Mouse (Mus musculus): ENCODE results near the gene Fancf. TPM values are rescaled to one million over a fixed set of nuclear protein-coding genes. Genes with fewer than 3 reads are reported as not detected.

Gene Fancf
- total RNA-seq (2017), result 2.1 and 4.1 TPM in 2 replicates

DNA sequence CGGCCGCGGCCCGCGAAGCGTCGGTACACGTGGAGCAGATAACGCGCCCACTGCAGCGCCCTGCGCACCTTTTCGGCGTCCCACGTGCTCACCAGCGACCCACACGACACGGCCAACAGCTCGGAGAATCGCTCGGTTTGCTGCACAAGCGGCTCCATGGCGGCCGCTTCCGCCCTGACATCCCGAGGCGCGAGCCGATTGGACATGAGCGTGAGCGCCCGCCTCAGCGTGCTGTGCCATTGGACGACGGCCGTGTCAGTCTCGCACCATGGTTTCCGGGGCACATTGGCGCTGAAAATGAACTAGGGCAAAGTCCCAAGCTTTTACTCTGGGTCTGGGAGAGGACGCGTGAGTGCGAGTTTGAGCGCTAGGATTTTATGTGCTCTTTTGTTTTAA lies at the start of gene Fancf:
Fancf (minus strand) TSS at position 171 of the 396 bp plus-strand sequence.
- ATAC-seq (ENCODE audit: extremely low read depth, insufficient number of reproducible peaks, low FRiP score, poor library complexity, severe bottlenecking), result peak; percentile 99

DNA sequence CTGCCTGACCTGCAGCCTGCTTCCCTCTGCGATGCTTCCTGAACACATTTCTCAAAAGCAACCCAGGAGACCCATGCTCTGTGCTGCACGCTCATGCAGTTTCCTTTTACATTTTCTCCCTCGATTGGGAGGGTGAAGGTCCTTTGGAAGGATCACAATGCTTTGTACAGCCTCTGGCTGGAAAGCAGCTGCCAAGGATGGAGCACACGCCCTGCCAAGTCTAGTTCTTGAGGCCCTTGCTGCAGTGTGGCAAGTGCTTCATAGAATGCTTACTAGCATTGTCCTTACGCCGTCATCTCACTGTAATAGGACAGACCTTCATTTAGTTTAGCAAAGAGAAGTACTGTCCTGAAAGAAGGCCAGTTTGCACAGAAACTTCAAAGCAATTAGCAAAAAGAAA lies 37.0 kb upstream of the Fancf start:
- ATAC-seq (ENCODE audit: extremely low read depth, insufficient number of reproducible peaks, low FRiP score, poor library complexity, severe bottlenecking), result no peak

DNA sequence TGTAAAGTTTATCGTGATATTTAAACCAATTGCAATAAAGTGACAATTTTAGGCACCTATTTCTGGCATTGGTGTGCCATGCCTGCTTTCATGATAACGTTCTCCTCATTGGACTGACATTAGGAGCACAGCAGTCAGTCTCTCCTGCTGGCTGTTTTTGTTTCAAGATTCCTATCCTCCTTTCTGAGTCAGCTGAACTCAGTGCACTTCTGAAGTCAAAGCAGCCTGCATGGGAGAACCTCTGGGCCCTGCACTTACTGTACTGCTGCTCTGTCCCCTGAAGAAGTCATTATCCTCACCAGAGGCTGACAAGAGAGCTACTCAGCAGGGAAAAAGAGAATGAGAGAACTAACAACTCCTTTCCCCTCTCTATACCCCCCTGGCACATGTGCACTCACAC lies 32.9 kb upstream of the Fancf start:
- ATAC-seq (ENCODE audit: extremely low read depth, insufficient number of reproducible peaks, low FRiP score, poor library complexity, severe bottlenecking), result no peak

DNA sequence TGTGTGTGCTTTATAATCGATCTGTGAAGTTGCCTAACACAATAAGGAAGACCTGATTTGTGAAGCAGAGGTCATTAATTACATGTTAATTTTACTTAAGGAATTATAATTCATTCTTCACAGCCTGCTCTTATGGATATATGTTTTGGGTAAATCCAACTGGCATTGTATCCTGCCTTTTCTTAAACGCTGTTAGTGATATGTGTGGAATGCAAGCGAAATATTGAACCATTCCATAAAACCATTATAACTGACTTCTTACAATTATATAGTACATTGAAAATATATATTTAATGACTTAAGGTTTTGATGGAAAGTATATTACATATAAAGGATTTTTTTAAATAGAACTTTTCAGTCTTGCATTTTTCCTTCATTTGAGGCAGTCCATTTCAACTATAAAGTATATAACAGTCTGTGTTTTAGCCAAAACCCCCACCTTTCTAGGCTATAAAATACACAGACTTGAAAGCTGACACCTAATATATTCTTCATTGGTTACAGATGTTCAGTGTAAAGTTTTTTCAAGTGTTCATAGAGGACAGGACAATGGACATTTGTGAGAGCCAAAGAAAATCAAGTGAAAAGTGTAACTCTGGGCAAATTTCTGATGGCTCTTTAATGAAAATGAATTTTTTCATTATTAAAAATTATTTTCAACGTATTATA lies 32.2 kb upstream of the Fancf start:
- ATAC-seq (ENCODE audit: extremely low read depth, insufficient number of reproducible peaks, low FRiP score, poor library complexity, severe bottlenecking), result no peak

DNA sequence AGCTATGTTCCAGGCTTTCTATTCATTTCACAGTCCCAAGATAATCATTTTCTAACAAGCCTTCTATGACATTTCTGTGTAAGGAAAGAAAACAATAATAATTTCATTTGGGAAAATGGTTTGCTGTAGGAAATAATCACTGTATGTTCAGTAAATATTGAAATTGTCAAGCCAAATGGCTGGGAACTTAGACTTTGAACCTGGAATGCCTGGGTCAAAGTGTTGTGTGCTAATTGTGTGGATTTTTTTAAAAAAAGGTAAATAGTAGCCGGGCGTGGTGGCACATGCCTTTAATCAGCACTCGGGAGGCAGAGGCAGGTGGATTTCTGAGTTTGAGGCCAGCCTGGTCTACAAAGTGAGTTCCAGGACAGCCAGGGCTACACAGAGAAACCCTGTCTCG lies 30.9 kb upstream of the Fancf start:
- no peak for ATAC-seq (ENCODE audit: extremely low read depth, insufficient number of reproducible peaks, low FRiP score, poor library complexity, severe bottlenecking)

DNA sequence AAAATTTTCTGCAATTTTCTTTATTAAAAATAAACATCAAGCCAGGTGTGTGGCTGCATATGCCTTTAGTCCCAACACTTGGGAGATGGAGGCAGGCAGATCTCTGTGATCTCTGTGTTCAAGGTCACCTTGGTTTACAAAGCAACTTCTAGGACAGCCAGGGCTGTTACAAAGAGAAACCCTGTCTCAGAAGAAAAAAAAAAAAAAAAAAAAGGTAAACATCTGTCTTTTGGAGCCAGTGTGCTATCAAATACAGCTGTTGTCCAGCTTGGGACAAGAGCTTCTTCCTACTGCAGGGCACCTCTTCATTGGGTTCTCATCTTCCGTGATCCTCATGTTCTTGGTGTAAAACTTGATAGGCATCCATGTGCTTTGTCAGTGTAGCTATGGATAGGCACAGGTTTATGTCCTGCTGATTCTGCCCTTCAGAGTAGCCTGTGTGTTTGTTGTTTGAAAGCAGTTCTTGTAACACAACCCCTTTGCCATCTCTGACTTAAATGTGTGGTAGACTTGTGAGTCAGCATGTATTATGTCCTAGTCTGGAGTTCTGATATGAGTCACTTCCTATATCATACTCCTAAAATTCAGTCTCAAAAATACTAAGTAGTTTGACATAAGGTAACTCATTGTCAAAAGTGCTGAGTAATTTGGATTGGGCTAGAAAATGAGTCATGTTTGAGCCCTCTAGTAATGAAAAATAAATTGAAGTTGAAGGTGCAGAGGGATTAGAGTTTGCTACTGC lies 30.3 kb upstream of the Fancf start:
- ATAC-seq (ENCODE audit: extremely low read depth, insufficient number of reproducible peaks, low FRiP score, poor library complexity, severe bottlenecking), result no peak

DNA sequence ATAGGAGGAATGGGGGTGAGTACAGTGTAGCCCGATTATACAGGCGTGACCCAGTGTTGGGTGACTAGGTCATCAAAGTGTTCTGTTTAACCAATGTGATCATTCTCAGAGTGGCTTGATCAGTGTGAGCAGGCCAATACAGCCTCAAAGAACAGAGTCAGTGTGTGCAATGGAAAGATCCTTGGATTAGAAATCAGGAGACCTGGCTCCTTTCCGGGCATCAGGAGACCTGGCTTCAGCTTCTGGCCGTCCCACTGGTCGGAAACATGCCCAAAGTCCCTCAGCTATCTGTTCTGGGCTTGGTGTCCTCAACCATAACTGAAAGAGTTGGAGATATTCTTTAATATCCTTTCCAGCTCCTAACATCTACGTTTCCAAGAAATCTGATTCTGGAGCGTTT lies 27.5 kb upstream of the Fancf start:
- no peak for ATAC-seq (ENCODE audit: extremely low read depth, insufficient number of reproducible peaks, low FRiP score, poor library complexity, severe bottlenecking)

DNA sequence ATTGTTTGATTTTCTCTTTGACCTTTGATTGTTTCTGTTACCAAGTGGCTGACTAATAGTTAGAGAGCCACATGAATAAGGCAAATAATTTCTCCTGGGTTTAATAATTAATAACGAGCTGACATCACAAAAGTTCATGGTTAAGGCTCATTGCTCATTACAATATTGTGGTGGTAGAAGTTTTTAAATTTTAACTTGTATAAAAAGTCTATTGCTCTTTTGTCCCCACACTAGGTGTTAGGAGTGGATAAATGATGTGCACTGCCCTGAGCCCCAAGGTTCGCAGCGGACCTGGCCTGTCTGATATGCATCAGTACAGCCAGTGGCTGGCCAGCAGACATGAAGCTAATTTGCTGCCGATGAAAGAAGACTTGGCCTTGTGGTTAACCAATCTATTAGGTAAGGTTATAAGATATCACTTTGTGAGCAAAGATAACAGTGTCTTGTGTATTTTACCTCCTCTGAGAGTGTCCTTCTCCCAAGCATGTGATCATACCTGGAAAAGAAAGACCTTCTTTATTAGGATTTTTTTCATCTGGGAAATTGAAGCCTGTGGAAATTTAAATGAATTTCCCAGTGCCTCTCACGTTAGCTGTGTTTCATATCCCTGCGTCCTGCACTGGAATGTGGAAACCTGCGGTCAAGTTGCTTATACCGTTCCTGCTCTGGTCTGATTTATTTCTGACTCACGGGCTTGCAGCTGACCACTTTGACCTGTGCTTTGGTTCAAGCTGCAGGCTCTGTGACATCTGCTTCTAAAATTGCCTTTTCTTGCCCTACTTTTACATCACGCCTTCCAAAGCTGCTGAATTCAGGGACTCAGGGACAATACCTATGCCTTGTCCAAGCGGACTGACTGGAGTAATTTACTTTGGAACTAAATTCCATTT lies 25.9 kb upstream of the Fancf start:
- no peak for ATAC-seq (ENCODE audit: extremely low read depth, insufficient number of reproducible peaks, low FRiP score, poor library complexity, severe bottlenecking)

DNA sequence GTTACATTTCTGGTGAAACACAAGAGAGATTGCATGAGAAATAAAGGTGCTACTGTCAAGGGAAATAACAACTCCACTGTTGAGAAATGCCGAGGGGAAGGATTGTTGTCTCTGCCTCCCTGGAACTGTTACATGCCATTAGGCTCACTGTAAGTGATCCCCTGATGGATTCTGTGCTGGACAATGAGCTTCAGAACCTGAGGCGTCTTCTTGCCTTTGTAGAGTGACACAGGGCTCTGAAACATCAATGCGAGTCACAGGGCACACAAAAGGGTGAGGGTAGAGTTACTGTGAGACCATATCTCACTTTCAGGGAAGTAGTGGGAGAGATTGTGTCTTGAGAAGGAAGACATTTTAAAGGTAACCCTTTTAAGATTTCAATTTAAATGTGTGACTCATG lies 23.3 kb upstream of the Fancf start:
- ATAC-seq (ENCODE audit: extremely low read depth, insufficient number of reproducible peaks, low FRiP score, poor library complexity, severe bottlenecking), result no peak

DNA sequence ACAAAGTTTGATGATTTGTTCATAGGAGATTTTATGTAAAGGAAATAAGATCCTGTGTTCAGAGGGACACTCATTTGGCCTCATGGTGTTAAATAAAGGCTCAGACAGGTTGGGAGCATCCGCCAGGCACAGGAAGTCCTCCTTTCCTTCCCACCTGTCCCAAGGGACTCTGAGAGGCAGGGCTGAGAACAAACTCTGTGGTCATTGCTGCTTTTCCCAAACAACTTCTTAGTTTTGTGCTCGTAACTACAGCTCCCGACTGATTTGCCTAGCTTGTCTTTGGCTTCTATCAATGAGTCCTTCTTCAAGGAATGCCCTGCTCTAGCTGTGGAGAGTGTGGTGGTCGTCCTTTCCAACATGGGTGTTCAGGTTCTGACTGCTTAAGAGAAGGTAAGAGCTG lies 18.1 kb upstream of the Fancf start:
- no peak for ATAC-seq (ENCODE audit: extremely low read depth, insufficient number of reproducible peaks, low FRiP score, poor library complexity, severe bottlenecking)

DNA sequence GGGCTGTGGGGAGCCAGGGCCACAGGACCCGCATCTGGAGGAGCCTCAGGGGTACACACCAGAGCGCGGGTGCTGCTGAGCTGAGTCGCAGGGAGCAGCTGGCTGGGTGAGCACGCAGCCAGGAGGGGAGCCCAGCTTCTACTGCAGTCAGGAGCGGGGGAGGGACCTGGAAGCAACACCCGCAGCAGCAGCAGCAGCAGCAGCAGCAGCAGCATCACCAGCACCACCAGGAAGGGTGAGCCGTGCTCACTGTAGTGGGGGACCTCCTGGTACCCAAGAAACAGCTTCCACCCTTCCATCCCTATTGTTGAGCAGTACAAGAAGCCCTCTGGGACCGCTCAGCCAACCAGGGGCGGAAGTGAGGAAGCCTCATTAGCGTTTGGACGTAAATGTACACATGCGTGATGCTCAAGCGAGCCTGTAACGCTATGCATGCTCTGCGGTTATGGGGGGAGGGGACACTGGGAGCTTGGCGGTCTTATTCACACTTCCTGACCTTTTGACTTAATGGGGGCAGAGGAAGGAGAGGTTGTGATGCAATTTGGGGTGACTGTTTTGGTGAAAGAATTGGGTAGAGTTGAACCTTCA lies 17.2 kb upstream of the Fancf start:
- peak; percentile 71; the same call in 1 of the 2 replicates for ATAC-seq (ENCODE audit: extremely low read depth, insufficient number of reproducible peaks, low FRiP score, poor library complexity, severe bottlenecking)

DNA sequence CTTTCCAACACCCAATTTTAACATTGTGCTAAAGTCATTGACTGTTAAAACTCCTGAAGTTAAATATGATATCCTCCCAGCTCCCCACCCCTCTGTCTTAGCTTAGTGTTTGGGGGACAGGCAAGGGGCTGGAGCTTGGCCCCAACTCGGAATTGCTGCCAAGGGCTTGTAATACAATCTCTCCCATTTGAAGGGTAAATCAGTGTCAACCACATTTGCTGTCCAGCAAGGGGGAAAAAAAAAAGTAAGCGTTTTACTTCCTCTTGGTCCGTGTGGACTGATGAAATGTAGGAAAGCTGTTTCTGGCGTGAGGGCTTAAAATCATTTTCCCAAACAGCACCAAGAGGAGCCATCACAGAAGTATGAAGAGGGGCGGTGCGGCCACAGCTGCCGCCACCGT lies 16.7 kb upstream of the Fancf start:
- ATAC-seq (ENCODE audit: extremely low read depth, insufficient number of reproducible peaks, low FRiP score, poor library complexity, severe bottlenecking), result no peak

DNA sequence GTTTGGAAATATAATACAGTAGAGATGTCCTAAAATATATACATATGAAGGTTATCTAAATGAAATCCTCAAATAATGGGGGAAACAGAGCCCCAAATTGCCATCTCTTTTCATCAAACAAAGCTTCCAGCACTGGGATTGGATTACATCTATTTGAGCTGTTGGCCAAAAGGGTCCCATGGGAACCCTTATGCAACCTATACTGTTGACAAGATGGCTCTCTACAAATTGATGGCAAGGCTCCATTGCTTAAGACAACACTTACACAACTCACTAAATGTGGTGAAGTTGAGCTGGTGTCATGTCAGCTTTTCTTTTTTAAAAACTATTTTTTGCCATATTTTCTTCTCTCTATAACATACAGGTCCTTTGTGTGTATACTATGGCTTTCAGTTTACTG lies 14.2 kb upstream of the Fancf start:
- ATAC-seq (ENCODE audit: extremely low read depth, insufficient number of reproducible peaks, low FRiP score, poor library complexity, severe bottlenecking), result no peak

DNA sequence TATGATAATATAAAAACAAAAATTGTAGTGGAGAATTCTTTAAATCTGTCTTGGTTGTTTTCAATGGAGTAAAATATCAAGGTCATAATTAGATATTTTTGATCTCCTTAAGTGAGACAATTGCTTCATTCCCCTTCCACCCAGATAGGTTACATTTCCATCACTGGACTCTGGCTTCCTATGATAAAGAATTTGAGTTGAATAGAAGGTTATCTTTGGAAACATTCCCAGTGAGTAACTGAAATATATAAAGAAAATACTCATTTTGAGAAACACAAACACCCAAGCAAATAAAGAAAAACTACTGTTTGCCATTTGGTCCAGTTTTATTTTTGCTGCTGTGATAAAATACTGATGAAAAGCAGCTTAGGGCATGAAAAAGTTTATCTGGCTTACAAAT lies 10.5 kb upstream of the Fancf start:
- no peak for ATAC-seq (ENCODE audit: extremely low read depth, insufficient number of reproducible peaks, low FRiP score, poor library complexity, severe bottlenecking)

DNA sequence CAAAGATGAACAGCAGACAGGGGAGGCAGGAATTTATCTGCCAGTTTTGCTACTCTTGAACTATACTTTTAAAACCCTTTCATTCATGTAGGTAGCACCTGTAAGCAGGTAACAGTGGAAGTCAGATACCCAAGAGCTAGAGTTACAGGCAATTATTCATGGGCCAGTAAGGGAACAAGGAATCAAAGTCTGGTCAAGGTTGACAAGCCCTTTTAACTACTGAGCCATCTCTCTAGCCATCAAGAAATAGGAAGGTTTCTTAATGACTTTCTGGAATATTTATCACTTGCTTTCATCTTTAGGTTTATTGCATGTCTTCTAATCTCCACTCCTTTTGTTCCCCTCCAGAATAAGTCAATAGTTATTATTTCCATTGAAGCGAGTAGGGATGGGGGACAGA lies 10.0 kb upstream of the Fancf start:
- no peak for ATAC-seq (ENCODE audit: extremely low read depth, insufficient number of reproducible peaks, low FRiP score, poor library complexity, severe bottlenecking)

DNA sequence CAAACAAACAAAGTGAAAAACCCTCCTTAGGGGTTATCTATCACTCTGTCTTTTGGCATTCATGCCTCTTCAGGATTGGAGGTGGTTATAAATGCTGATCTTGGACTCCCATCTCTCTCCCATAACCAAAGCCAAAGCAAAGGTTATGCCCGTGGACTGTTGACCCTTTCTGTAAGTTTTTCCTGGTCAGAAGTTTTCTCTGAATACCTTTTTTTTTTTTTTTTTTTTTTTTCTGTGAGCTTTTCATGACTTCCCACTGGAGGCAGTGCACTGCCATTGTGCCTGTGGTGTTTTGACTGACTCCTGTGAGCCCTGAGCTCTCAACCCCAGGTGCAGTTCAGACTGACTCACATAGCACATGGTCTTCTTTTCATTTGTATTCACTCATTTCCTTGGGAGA lies 5.9 kb upstream of the Fancf start:
- no peak for ATAC-seq (ENCODE audit: extremely low read depth, insufficient number of reproducible peaks, low FRiP score, poor library complexity, severe bottlenecking)

DNA sequence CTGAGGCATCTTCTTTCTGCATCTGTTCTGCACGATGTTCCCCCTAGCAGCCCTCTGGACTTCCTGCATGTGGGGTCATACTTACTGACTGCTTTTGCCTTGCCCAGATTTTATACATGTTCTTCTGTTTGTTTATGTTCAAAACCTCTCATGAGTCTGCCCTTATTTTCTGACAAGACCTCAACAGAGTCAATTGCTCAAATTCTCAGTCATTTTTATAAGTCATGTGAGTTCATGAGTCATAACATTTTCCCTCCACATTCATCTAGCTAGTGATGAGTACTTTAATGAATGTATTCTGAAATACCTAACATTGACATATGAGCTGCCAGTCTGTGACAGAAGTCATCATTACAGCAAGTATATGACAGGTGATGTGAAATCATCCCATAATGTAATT lies 3.3 kb upstream of the Fancf start:
- ATAC-seq (ENCODE audit: extremely low read depth, insufficient number of reproducible peaks, low FRiP score, poor library complexity, severe bottlenecking), result no peak

DNA sequence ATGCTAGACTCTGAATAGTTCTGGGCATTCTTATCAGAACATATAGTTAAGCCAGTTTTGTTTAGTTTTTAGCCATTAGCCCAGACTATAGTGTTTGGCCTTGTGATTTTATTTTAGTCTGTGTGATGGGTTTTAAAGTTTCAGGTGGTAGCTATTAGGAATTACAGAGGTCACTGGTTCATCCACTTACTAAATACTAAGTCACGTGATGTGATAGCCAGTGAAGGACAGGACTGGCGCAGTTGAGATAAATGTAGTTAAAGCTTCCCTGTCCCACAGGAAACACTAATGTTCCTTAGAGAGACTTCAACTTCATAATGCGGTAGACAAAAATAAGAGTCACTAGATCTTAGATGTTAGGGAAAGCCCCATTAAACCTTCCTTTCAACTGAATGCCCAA lies 775 bp upstream of the Fancf start:
- no peak for ATAC-seq (ENCODE audit: extremely low read depth, insufficient number of reproducible peaks, low FRiP score, poor library complexity, severe bottlenecking)

DNA sequence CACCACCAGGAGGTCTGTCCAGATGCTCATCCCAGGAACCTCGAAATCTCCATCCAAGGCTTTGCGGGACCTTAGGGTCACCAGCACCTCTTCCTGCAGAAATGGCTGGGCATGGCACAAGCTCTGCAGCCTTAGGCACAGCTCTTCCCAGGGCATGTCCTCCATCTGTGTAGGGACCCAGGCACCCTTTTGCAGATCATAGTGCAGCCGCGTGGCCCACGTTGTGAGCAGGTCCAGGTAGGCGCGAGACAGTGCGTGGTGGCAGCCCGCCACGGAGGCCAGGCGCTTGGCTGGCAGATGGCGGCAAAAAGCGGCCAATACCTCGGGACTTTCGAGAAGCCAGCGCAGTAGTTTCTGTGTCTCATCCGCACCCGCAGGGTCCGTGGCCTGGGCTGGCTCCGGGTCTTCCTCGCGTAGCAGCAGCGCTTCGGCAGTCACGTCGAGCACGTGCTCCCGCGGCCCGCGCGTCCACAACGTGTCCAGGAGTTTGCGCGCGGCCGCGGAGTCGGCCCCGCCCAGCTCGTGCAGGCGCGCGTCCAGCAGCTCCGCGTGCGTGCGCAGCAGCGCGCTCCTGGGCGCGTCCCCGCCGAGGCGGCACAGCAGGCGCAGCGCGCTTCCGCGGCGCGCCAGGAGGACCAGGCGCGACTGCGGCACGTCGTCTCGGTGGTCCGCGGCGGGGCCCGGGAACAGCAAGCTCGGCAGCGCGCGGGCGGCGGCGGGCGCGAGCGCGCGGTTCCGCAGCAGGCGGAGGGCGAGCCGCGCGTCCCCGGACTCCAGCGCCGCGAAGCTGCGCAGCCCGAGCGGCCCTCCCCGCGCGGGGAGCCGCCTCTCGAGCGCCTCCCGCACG lies 594 bp downstream of the Fancf start, which contains the start of gene Gas2:
Gas2 (plus strand) TSS at position 766 of the 847 bp plus-strand sequence.
- peak; percentile 36 for ATAC-seq (ENCODE audit: extremely low read depth, insufficient number of reproducible peaks, low FRiP score, poor library complexity, severe bottlenecking)

Data from neutrophil, adult 5-6 weeks (primary cell).